Mouse (Mus musculus) CH12F3 (cell line): ENCODE results near the gene Emp1.

Experiments
- in situ Hi-C: fragments of 300-500 bp; cut with MboI; formaldehyde crosslinking; loops from 2 replicates; pipeline ENCODE4 v1.14.3; 2020; ENCODE audit warnings: low sequenced_read_pairs

Gene Emp1

DNA sequence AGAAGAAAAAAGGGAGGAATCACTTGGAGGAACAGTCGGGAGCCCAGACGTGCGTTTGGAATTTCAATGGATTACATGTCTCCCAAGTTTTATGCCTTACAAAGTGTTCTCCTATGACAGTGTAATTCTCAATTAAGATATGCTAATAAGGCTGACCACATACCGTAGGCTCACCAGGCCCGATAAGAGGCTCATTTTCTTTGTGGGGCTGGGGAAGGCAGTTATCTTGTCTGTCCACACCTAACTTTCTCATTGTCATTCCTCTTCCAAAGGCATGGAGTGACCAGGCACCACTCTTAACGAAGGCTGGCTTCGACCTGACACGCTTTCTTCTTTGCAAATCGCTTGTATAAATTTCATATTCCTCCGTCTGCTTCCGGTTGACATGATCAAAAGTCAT, 42.7 kb downstream of the Emp1 start:
- in situ Hi-C loops = no loop called here

DNA sequence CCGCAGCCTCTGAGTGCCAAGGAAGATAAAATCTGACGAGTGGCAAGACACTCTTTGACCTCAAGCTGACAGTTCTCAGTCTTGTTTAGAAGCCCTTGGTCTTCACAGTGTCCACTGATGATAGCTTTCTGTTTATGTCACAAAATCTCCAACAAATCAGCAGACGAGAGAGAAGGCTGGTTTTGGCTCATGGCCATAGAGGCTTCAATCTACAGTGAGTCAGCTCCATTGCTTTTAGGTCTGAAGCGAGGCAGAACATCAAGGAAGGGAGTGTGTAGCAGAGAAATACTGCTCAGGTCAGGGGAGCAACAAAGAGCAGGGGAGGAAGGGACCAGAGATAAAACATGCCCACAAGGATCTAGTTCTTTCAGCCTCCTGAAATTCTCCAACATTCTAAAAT, 45.0 kb downstream of the Emp1 start:
- in situ Hi-C loops = no loop called here

- in situ Hi-C loops = no loop called here
These were observed 49.5 kb downstream of the Emp1 start for GRCm38 (mm10) chr6:135411712-135412319.

DNA sequence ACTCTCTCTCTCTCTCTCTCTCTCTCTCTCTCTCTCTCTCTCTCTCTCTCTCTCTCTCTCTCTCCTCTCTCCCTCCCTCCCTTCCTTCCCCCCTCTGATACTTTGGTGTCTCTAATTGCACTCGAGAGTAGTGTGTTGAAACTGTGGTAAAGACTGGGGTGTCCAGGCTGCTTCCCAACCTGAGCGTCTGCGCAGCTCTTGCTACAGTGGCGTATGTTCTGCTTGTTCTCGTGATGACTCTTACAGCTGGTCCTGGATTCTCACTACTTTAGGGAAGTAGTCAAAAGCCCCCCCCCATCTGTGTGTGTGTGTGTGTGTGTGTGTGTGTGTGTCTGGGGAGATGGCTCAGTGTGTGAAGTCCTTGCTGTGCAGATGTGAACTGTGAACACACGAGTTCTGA, 50.3 kb downstream of the Emp1 start:
- in situ Hi-C loops = no loop called here

- in situ Hi-C loops = no loop called here
These were observed 55.1 kb downstream of the Emp1 start for GRCm38 (mm10) chr6:135417459-135417858.

- in situ Hi-C loops = no loop called here
These were observed 56.0 kb downstream of the Emp1 start for GRCm38 (mm10) chr6:135418223-135418824.

GRCm38 (mm10) chr6:135428246-135428645, 65.9 kb downstream of the Emp1 start:
- in situ Hi-C loops = no loop called here

- in situ Hi-C loops = no loop called here
These were observed 67.0 kb downstream of the Emp1 start for GRCm38 (mm10) chr6:135429268-135429909.

- in situ Hi-C loops = no loop called here
These were observed 68.2 kb downstream of the Emp1 start for GRCm38 (mm10) chr6:135430441-135430970.
